Mouse (Mus musculus) cerebellum, adult 8-10 months (tissue): ENCODE data around the gene Ubald2.
"Not testable (repeated sequence)": the region's sequence is repeated elsewhere in the genome, so short reads cannot be mapped to it uniquely, and the experiment has no call there.

Source experiments
- DNase-seq: peaks from one replicate; pipeline ENCODE4 v3.0.0; 2022

The Ubald2 gene

DNA sequence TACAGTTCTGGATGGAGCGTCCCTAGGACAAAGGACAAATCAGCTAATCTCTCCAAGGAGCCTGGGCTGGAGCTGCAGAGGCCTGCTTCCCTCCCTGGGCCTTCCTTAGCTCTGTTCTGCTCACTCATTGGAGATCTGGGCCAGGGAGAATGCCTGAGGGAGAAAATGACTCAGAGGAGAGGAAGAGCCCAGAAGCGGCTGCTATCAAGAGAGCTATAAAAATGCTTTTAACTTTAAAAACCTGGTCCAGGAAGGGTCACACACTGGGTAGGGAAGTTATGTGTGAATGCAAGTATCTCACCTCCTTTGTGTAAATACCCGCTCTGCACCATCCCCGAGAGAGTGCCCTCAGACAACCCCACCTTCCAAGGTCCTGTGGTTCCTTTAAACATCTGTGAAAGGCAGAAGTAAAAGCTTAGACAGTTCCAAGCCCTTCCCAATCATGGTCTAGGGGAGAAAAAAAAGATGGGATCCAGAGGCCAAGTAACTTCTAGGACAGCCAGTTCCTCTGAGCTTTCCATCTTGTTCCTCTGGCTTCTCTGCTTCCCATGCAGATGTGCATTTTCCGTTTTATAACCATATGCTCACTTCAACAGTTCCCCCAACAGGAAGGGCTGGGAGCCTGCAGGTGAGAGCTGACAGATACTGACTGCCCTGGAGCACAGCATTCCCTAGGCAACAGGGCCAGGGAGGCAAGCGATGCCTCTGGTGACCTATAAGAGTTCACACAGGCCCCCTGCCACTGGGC, 17.5 kb upstream of the Ubald2 start:
- no peak for DNase-seq

- DNase-seq, result no peak
Observed at GRCm38 (mm10) chr11:116417054-116417453, 16.8 kb upstream of the Ubald2 start.

DNA sequence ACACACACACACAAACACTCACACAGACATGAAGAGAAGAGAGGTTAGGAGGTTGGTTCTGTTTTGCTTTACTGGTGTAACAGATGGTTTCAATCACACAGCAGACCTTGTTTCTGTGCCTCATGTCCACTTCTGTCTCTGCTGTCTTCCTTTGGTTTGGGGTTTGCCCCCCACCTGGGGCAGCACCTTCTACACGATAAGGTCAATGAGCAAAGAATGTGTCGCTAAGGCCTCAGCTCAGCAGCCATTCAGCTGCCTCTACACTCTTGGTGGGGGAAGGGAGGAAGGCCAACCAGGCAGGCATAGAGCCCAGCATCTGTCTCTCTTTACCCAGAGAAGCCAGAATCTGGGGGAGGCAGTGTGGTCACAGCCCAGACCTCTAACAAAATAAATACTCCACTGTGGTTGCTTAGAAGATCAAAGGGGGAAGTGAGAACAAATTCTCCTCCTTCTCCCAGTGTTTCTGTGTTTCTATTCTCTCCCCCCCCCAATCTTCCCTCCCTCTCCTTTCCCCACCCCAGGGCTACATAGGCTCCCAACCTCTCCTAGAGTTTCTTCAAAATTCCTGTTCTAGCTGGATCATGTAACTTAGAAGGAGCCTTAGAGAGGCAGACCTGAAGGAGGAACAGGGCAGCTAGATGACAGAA, 15.6 kb upstream of the Ubald2 start:
- DNase-seq, result no peak

- no peak for DNase-seq
Observed at GRCm38 (mm10) chr11:116418841-116419462, 14.9 kb upstream of the Ubald2 start.

DNA sequence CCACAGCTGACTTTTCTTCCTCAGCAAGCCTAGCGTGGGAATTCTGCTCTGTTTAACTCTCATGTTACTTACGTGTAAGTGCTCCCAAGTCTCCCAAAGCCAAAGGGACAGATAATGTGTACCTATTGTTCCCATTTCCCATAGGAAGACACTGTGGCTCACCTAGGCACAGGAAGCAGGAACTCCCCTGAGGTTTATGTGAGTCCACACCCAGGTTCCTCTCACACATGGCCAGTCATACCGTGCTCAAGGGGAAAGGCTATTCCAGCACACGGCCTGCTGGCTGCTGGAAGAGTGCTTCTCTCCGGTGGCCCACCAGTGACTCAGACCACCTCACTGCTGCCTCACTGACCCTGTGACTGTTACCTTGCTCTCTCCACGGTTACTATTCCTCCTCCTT, 12.8 kb upstream of the Ubald2 start:
- no peak for DNase-seq

DNA sequence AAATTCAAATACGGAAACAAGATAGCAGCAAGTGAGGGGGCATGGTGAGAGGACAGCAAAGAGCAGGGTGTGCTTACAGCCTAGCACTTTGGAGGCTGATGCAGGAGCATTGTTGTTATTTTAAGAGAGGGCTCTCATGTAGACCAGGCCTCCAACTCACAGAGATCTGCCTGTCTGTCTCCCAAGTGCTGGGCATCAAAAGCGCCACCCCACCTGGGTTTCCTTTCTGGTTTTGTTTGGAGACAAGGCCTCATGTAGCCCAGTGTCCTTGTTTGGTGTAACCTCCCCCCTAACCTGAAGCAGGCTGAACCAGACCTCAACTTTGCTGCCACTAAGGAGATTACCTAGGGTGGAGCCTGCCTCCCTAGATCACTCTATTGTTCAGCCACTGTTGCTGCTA, 11.3 kb upstream of the Ubald2 start:
- no peak for DNase-seq

- no peak for DNase-seq
Observed at GRCm38 (mm10) chr11:116423214-116423613, 10.7 kb upstream of the Ubald2 start.

DNA sequence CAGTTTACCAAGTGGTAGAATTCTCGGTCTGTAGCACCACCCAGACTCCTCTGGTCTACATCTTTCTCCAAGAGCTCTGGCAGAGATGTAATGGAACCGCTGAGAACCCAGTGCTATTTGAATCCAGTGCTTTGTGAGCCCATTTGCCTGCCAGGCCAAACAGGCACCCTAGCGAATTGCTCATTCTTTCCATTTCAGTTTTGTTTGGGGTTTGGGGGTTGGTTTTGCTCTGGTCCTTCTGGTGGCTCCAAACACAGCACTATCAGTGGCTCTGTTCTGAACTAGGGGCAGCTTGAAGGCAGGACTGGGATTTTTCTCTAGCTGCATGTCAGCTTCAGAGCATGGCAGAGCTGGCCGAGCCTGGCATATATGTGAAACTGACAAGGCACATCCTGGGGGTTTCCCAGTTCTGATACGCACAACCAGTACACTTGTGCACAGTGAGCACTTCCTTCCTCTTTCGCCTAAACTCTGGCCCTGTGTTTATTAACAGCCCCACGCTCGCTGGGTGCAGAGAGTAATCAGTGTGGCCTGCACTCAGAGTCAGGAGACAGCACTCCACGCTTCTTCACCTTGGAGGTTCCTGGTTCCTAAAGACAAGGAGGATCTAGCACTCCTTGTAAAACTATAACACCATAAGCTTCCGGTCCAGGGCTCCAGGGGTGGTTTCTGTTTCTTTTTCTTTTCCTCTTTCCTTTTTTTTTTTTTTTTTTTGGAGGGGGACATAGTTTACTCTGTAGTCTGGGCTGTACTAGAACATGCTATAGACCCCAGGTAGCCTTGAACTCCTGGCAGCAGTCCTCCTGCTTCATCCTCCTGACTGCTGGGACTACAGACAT, 9.9 kb upstream of the Ubald2 start:
- no peak for DNase-seq

GRCm38 (mm10) chr11:116424621-116425407, 9.1 kb upstream of the Ubald2 start:
- no peak for DNase-seq

GRCm38 (mm10) chr11:116426328-116426727, 7.6 kb upstream of the Ubald2 start:
- DNase-seq, result not testable (repeated sequence)

GRCm38 (mm10) chr11:116426852-116427575, 6.9 kb upstream of the Ubald2 start:
- DNase-seq, result no peak

DNA sequence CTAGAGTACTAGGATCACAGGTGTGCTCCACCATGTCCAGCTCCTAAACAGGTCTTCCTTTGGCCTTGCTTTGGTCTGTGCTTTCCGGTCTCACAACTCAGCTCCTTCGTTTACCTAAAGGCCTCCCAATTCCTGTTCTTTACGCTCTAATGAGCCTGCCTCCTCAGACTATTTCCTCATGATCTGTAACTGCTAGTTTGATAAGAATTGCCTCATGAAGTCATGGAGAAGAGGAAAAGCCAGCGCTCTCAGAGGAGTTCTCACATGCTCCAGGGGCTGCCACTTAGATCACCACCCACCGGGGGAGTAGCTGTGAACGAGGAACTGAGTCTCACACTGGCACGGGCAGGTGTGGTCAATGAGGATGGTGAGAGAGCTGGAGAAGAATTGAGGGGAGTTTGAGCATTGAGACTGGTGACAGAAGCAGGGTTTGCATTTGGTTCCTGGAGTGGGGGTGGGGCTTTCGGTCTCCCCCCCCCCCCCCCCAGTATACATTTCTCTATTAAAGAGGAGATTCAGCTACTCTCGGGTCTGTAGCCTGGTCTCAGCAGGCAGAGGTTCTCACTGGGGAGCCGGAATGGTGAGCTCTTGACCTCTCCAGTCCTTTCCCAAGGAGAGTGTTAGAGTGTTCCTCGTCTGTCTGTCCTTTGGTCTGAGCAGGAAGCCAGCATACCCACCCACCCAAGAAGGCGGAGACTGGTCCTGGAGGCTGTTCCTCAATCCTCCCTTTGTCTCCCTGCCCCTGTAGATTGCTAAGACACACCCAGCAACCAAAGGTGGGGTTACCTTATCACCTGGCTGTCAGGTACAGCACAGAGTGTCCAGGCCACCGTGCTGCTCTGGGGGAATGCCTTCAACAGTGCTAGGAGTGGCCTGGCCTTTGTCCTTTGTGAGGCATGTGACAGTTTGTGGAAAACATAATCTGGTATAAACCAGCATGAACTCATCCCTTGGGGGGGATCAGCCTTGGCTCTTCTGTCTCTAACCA, 4.7 kb upstream of the Ubald2 start:
- no peak for DNase-seq

DNA sequence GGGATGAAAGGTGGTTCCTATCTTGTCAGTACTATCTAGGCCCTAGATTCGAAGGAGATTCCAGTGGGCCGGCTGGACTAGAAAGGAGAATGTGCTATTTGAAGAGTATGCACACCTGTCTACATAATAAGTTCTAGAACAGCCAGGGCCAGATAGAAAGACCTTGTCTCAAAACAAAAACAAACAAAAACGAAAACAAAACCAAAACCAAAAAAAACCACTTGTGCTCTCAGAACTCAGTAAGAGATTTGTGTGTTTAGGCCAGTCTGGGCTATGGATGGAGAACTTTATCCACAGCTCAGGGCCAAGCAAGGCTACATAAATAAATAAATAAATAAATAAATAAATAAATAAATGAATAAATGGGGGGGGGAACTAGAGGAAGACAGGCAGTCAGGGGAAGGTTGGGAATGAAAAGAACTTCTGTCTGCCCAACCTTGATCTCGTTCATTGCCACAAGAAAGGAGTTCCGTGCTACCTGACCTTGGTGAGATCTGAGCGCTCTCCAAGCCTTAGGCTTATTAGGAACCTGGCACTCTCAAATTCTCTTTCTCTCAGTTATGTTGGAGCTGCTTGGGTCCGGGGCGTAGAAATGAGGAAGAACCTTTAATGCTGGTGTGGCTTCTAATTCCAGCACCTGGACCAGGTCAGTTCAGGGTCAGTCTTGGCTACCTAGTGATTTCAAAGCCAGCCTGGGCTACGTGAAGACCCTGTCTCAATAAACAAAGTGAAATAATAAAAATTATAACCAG, 3.9 kb upstream of the Ubald2 start:
- DNase-seq, result no peak

DNA sequence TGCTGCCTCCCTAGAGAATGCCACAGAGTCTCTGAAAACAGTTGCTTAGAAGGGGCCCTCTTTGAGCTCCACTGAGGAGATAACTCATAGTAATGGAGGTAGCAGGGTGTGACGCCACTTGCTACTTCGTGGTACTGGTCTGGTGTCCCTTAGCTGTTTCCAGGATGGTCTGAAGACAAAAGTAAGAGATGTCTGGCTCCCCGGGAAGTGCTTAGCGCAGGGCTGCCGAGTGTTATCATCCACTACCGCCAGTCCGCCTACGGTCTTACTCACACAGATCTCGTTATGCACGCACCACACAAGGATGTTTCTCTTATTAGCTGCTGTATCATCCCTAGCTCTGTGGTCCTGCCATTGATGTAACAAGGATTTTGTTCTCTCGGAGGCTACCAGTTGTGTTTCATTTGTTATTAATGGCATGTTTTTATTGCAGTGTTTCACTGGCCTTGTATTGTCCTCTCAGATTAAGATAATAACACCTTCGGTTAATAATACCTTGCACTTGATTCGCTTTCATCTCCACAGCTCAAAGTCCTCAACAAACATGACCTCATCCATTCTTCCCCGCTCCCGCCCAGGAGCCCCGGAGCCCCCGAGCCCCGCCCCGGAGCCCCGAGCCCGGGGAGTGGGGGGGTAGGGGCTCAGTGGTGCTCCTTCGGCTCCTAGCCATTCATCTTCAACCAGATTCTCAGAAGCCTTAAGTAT, 3.0 kb upstream of the Ubald2 start:
- DNase-seq, result no peak

GRCm38 (mm10) chr11:116431428-116432077, 2.3 kb upstream of the Ubald2 start:
- no peak for DNase-seq

DNA sequence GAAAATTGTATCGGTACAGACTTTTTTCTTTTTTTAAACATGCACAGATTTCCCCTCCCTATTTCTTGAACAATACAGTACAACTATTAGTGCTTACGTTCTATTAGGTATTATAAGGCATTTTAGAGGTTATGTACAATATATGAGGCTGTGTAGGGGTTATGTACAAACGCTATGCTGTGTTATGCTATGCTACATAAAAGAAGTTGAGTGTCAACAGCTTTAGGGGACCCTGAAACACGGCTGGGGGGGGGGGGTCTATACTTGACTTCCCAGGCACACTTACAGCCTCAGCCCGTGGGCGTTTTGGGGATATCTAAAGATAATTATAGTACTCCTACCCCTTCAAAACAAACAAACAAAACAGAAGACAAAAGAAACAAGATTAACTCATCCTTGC, 1.8 kb upstream of the Ubald2 start:
- DNase-seq, result no peak

- no peak for DNase-seq
Observed at GRCm38 (mm10) chr11:116432593-116433355, 1.1 kb upstream of the Ubald2 start.
